Mouse (Mus musculus) midbrain, embryonic 14.5 days (tissue): ENCODE measurements at regions not wholly inside any gene's neighbourhood (a gene's known extent, or its start where the extent isn't known, plus 50 kb on each side); places are given as distances from the start of the nearest gene placed in this dataset.

Experiments used
- ATAC-seq: fragments of 200-750 bp; cut with Nextera tagmentation; 2 replicates; pipeline ENCODE4 v1.8.0; 2017; ENCODE audit warnings: moderate number of reproducible peaks, moderate library complexity; ENCODE audit not compliant: low FRiP score, low TSS enrichment
- DNase-seq: peaks from one replicate; pipeline ENCODE4 v3.0.0-alpha.2; 2015
- H3K27ac ChIP-seq: fragments of 300-500 bp; sonication (generic); replicated peaks from 2 replicates; pipeline ENCODE4 v1.5.1; 2014; ENCODE audit warnings: mild to moderate bottlenecking, low read depth, low read length, moderate library complexity
- H3K27me3 ChIP-seq: fragments of 300-500 bp; sonication (generic); 2 replicates; pipeline ENCODE4 v1.6.1; 2014; ENCODE audit warnings: low read length, control low read depth, mixed read lengths; ENCODE audit not compliant: control insufficient read depth, insufficient read depth
- H3K36me3 ChIP-seq: fragments of 300-500 bp; sonication (generic); 2 replicates; pipeline ENCODE4 v1.6.1; 2014; ENCODE audit warnings: low read length, control low read depth; ENCODE audit not compliant: control insufficient read depth, insufficient read depth
- H3K4me1 ChIP-seq: fragments of 300-500 bp; sonication (generic); 2 replicates; pipeline ENCODE4 v1.6.1; 2014; ENCODE audit warnings: mild to moderate bottlenecking, antibody characterized with exemption, low read length, control low read depth; ENCODE audit not compliant: control insufficient read depth, insufficient read depth
- H3K4me2 ChIP-seq: fragments of 300-500 bp; sonication (generic); 2 replicates; pipeline ENCODE4 v1.6.1; 2014; ENCODE audit warnings: mild to moderate bottlenecking, low read length, moderate library complexity
- H3K4me3 ChIP-seq: fragments of 300-500 bp; sonication (generic); replicated peaks from 2 replicates; pipeline ENCODE4 v1.5.1; 2014; ENCODE audit warnings: low read depth, low read length
- H3K9ac ChIP-seq: fragments of 300-500 bp; sonication (generic); replicated peaks from 2 replicates; pipeline ENCODE4 v1.6.1; 2014; ENCODE audit warnings: mild to moderate bottlenecking, low read length, moderate library complexity
- H3K9me3 ChIP-seq: fragments of 300-500 bp; sonication (generic); 2 replicates; pipeline ENCODE4 v1.6.1; 2016; ENCODE audit warnings: low read length, control low read depth, mixed read lengths; ENCODE audit not compliant: control insufficient read depth
- whole genome bisulfite sequencing: fragments of 180-500 bp; shearing (Covaris S2); extraction: QIAGEN DNeasy Blood & Tissue Kit; methylation state at CpG from one replicate; pipeline ENCODE4 v1.1.7; 2014; 5-methylcytosine and 5-hydroxymethylcytosine counted together

DNA sequence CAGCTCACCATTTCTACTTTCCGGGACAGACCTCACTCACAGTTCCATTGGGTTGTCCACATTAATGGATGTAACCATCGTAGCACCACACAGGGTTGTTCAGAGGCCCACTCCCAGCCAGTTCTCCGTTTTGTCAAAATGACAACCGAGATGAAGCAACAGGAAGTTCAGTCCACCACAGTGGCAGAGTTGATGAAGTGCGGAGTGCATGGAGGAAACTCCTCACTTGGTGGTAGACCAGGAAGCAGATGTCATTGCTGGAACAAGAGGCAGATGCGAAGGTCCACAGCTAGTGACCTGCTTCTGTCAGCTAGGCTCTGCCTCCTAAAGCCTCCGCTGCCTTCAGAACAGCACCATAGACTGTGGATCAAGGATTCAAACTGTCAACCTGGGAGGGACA is 59.5 kb upstream of the Dhx15 start:
- Histone ChIP-seq H3K9me3 (no peaks in the 10 kb centered on the region), H3K4me1 (no peaks in the 10 kb centered on the region), H3K36me3 (no peaks in the 10 kb centered on the region), H3K27me3 (no peaks in the 10 kb centered on the region), H3K4me2 (no peak overlapping the region), H3K4me3 (no peak overlapping the region), H3K27ac (no peak overlapping the region), H3K9ac (no peak overlapping the region)
- ATAC-seq (no peak), DNase-seq (no peak)
- 94% methylated on average over 7 of the region's 7 CpGs for WGBS

DNA sequence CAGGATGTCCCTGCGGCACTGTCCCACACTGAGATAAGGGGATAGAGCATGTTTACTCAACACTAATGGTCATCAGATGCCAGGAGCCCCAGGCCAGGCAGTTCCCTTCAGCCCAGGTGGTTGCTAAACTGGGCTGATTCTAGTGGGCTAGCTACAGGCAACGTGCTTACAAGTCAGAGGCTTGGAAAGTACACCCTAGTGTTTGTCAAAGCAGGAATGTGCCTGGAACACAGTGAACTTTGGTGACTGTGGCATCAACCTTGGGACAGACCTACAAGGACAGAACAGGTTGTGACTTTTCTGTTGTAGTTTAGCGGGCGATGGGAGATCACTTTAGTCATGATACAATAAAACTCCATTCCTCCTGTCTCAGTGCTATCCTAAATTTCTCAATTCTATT is 53.6 kb upstream of the Dhx15 start:
- Histone ChIP-seq H3K9ac (no peak overlapping the region), H3K27me3 (no peaks in the 10 kb centered on the region), H3K4me3 (no peak overlapping the region), H3K4me1 (no peaks in the 10 kb centered on the region), H3K9me3 (no peaks in the 10 kb centered on the region), H3K4me2 (no peak overlapping the region), H3K36me3 (no peaks in the 10 kb centered on the region), H3K27ac (no peak overlapping the region)
- DNase-seq (no peak), ATAC-seq (no peak)
- 94% methylated on average over 4 of the region's 4 CpGs for WGBS

DNA sequence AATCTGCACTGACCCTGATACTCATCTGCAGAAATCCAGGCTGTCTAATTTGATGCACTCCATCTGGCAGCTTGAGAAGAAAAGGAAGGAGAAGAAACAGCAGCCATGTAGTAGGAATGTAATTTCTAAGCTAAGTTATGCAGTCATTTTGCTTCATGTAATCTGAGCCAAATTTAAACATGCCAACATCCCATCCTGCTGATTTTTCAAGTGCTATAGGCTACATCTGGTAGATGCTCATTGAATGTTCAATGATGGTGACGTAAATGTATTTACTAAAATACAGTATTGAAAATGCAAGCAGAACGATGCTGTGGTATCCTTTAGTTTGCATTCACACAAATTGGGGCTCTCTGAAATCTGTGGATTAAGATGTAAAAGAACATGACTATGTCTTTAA is 52.1 kb upstream of the Dhx15 start:
- H3K4me1 ChIP-seq, result no peaks in the 10 kb centered on the region
- H3K4me2 ChIP-seq, result no peak overlapping the region
- 89% methylated on average over 2 of the region's 2 CpGs for WGBS
- no peak overlapping the region for H3K27ac ChIP-seq
- H3K27me3 ChIP-seq, result no peaks in the 10 kb centered on the region
- H3K4me3 ChIP-seq, result no peak overlapping the region
- no peaks in the 10 kb centered on the region for H3K36me3 ChIP-seq
- H3K9me3 ChIP-seq, result no peaks in the 10 kb centered on the region
- no peak for DNase-seq
- ATAC-seq, result no peak
- no peak overlapping the region for H3K9ac ChIP-seq

DNA sequence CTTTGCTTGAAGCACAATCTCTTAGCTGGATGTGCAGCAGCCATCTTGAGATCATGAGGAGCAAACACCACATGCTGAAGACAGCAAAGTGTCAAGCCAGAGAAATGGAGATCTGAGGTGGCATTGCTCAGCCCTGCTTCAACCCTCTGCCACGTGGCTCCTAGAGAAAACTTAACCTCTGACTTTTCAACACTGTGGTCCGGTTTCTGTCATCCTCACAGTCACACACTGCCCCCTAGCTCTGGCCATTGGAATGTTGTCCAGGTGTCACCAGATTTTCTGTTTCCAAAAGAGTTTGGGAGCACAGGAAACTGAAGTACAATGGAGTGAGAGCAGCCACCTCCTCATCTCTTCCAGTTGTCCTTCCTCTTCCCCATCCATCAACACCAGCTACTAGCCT is 50.2 kb upstream of the Dhx15 start:
- Histone ChIP-seq H3K27ac (no peak overlapping the region), H3K9me3 (no peaks in the 10 kb centered on the region), H3K4me3 (no peak overlapping the region), H3K4me2 (no peak overlapping the region), H3K4me1 (no peaks in the 10 kb centered on the region), H3K36me3 (no peaks in the 10 kb centered on the region), H3K9ac (no peak overlapping the region), H3K27me3 (no peaks in the 10 kb centered on the region)
- DNase-seq, result peak; percentile 12
- no peak for ATAC-seq
- 6% methylated on average over 2 of the region's 2 CpGs for WGBS
